Mouse (Mus musculus): Measurements from ENCODE around the gene Adam10.

Gene Adam10

DNA sequence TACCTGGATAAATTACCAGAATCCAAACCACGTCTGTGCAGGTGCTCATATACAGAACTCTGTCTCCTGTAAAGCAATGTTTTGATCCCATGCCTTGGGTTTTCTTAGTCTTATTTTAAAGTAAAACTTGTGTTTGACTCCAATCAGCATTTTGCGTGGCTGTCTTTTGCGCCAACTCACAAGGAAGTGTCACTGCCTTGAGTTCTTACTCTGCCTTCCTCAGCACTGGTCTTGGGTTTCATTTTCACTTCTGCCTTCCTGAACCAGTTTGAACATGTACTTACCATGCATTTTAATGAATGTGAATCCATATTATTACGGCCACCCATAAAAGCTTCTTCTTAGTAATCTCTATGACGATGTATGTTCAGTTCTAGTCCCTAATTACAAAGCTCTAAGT lies 82.2 kb downstream of the Adam10 start:
- DNase-seq (ENCODE audit: low read depth in 1 of 2, low spot score in 2 of 2): peak; percentile 6 to 10

DNA sequence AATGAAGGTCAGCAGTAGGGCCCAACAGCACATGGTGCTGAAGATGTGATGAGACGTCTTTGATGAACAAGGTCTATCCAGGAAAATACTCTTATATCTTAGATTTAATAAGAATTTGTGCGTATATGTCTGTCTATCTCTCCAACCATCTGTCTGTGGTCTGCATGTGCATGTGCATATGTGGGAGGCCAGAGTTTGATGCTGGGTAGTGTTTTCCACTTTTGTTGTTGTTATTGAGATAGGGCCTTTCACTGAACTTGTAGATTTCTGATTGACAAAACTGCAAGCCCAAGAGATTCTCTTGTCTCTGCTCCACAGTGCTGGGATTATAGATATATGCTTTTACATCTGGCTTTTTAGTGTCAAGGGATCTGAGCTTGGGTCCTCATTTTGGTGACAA lies 96.7 kb downstream of the Adam10 start:
- DNase-seq (ENCODE audit: low read depth in 1 of 2, low spot score in 2 of 2): no peak

DNA sequence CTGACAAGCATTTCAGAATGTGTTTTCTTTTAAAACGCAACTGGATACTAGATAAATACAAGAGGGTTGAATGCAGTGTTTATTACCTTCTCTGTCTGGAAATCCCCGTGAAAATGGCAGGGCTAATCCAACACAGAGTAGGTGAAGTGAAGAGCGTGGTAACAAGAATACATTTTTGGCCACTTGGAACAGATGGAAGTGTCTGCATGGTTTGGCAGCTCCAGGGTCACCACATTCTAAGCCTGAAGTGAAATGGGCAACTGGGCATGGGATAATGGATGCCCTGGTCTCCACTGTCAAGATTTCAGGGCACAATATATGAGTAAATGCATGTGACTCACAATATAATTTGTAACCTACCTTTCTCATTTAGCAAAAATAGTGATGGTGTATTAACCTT lies 103.4 kb downstream of the Adam10 start:
- no peak for DNase-seq (ENCODE audit: low read depth in 1 of 2, low spot score in 2 of 2)

DNA sequence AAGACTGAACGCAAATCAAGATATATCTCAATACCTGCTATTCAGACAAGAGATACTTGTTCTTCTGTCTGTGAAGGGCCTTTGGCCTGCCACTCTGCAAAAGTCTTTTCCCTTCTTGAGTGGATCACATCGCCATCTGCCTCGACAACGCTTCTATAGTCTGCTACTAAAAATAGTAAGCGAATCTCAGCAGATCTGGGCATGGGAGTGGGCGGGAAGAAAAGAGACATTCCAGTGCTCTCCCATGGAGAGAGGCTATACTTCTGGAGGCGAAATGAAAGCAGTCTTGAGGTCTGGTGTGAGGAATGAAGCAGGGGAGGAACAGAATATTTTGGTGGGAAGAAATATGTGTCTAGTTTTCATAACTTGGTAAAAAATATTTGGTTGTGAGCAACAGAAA lies 109.9 kb downstream of the Adam10 start:
- DNase-seq (ENCODE audit: low read depth in 1 of 2, low spot score in 2 of 2): no peak

DNA sequence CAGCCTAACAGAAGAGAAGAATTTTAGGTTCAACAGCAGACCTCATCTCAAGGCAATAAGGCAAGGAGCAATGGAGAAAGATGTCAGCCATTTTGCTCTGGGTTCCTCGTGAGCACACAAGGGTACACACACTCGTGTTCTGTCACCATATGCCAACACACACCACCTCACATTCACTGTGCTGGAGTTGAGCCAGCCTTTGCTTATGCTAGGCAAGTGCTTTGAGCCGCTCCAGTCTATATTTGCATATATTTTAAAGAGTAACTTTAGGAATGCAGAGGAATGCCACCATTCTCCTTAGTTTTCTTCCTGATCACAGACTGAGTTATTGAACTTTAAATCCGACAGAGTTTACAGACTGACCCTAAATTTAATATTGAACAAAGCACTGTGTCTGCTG lies 111.8 kb downstream of the Adam10 start:
- no peak for DNase-seq (ENCODE audit: low read depth in 1 of 2, low spot score in 2 of 2)

DNA sequence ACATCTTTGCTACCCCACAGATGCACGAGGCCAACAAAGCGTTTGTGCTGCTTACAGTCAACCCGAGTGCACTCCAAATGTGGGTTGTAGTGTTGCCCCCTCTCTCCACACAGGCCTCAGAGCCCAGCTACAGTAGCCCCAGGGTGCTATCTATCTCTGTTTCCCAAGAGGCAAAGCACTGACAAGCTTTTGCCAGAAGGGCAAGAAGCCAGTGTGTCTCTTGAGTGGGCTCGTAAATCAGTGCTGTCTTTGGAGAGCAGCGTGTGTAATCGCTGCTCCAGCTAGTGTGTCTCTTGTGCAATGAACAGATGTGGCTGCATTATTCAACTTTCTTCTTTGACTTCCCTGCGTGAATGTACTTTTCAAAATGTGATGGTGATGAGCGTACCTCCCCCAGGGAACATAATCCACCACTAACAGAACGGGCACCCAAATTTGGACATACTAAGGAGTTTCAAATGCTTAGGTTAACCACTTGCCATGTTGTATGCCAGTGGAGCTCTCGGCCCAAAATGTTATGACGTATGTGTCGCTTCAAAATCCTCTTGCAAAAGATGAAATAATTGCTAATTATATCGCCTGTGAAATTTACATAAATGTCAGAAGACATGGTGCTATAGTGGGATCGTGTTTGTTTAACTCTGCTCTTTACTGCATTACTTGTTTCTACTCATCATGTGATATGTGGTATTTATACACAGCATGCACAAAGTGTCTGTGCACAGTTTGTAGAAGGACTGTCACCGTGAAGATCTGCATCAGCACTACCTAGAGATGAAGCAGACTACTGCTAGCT lies 116.0 kb downstream of the Adam10 start:
- no peak for DNase-seq (ENCODE audit: low read depth in 1 of 2, low spot score in 2 of 2)

DNA sequence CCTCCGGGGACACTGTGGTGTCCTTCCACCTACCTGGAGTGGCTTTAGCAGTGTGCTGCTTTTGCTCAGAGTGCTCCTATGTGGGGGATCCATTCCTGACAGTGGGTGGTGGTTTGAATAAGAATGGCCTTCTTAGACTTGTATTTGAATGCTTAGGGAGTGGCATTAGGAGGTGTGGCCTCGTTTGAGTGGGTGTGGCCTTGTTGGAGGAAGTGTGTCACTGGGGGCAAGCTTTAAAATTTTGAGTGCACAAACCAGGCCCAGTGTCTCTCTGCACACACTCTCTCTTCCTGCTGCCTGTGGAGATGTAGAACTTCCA lies 116.6 kb downstream of the Adam10 start:
- DNase-seq (ENCODE audit: low read depth in 1 of 2, low spot score in 2 of 2): no peak

DNA sequence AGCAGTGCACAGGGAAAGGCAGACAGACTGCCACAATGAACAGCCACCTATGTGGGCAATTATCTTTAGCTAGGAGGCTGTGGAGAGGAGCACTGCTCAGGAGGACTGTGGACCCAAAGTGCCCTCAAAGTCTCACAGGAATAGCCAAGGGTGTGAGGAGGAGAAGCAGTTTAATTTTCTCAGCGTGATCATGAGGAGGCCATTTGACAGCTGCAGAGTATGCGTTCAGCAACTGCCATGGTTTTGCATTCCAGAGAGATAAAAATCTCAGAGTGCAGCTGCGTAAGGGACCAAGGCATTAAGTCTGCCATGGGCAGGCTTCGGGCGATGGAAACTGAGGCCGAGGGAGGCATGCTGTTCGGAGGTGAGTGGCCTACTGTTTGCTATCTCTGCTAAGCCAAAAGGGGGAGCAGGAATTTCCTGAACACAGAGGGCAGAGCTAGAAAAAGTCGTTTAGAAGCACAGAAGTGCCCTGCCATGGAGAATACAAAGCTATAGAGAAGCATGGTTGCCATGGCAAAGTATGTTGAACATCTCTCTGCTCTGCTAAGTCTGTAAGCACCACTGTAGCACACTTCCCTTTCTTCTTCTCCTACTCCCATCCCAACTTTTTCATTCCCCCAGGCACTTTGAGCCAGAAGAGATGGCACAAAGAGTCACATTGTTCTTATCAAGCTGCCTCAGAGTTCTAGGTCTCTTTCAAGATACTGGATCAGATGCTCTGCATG lies 122.0 kb downstream of the Adam10 start:
- no peak for DNase-seq (ENCODE audit: low read depth in 1 of 2, low spot score in 2 of 2)

DNA sequence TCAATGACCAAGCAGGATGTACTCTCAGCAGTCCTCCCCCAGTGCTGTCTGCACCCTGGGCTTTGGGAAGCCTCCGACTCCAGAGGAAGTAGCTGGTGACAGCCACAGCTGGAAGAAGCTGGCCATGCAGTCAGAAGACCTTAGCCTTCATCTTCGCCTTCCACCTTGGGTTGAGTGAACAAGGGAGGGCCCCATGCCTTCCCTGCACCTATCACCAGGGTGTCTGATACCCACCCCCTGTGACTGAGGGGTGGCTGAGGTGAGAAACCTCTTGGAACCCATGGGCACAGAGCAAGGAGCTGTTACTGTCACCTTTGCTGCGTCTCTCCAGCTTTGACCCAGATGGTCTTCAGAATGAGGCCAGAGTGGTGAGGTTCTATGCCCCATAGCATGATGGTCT lies 123.0 kb downstream of the Adam10 start:
- no peak for DNase-seq (ENCODE audit: low read depth in 1 of 2, low spot score in 2 of 2)

DNA sequence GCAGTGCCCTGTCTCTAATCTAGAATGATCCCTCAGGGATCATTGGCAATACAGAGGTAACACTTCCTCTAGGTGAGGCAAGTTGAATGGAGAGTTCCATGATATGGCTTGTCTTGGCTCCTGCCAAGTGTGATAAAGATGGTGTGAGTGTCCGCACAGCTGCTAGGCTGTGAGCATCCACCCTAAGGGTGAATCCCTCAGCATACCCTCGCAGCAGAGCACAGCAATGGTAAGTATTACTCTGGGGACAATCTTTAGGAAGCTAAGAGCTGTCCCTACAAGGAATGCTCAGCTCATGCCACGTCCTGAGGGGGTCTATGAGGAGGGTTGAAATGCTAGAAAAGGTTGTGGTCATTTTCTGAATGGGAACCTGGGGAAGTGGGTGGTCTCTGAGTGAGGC lies 124.0 kb downstream of the Adam10 start:
- no peak for DNase-seq (ENCODE audit: low read depth in 1 of 2, low spot score in 2 of 2)

DNA sequence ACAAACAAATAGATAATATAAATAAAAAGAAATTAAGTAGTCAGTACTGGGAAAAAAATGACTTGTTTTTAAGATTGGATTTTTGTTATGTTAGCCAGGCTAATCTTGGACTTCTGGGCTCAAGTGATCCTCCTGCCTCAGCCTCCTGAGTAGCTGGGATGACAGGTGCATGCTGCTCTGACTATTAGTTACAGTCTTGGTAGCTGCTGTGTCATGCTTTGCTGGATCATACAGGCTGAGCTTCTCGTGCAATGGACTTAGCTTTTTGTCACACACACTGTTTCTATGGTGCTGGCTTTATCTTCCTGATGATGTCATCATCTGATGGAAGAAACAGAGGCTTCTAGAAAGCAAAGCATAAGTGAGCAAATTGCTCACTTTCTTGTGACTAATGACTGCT lies 127.3 kb downstream of the Adam10 start:
- DNase-seq (ENCODE audit: low read depth in 1 of 2, low spot score in 2 of 2): no peak

DNA sequence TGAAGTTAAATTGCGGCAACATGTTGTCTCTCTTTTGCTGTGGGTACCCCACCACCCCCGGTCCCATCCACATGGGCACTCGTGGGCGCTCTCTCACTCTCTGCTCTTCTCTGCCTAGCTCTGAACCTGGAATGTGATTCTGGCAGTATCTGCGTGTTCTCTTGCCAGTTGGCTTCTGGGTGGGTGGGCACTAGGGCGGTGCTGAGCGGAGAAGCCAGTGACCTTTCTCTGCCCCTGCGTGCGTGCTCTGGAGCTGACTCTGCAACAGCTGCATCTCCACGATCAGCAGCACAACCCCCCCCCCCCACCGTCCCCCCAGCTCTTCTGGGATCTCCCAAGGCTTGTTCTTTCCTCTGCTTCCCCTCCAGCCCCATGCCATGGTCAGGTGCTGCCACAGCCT lies 128.9 kb downstream of the Adam10 start:
- DNase-seq (ENCODE audit: low read depth in 1 of 2, low spot score in 2 of 2): no peak

DNA sequence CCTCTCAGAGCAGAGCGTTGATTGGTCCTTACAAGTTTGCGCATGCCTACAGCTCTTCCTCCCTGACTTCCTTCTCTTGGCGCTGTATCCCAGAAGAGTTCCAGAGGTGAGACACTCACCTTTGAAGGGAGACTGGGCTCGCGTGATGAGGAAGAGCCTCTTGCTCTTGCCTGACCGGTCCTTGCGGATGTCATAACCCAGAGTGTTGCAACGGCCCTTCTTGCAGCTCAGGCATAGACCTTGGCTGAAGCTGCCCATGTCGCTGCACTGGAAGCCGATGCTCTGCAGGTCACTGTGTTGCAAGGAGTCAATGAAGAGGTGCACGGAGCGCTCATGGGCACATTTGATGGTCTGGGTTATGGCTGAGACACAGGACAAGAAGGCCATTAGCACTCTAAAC lies 133.8 kb downstream of the Adam10 start:
- no peak for DNase-seq (ENCODE audit: low read depth in 1 of 2, low spot score in 2 of 2)

DNA sequence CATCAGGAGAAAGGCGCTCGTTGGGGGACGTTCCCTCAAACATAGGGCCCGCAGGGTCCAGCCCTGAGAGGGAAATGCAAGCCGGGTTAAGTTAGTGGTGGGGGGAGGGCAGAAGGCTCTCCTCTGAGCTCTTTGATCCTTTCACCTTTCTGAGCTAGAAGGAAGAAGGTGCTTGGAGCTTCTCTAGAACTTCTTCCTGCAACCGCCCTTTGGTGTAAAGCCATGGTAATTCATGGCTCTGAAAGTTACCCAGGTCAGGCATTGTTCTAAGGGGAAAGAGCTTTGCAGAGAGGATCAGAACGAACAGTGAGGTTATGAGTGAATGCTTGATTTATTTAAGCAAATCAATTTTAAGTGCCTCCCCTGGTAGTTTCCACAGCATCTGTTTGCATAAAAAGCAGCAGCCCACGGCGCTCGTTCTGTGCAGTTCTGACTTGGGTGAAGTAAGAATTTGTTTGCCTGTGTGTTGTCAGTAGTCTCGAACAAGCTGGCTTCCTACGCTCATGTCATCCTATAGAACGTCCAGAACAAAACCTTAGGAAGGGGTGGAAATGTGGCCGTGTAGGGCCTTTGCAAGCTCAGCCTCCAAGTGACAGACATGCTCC lies 138.0 kb downstream of the Adam10 start:
- no peak for DNase-seq (ENCODE audit: low read depth in 1 of 2, low spot score in 2 of 2)

DNA sequence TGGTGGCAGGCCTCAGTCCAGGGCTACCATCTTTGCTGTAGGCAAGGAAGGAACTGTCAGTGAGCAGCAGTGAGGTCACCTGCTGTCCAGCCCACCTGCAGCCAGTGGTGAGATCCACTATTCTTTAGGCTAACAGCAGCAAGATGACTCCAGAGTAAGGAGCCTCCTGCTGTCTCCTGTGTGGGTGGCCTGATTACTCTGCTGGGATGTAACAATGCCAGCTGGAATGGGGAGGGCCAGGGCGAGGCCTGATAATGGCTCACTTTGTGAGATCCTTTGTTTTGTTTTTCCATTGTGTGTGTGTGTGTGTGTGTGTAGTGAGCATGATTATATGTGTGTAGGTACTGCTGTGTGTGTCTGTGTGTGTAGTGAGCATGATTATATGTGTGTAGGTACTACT lies 138.6 kb downstream of the Adam10 start:
- DNase-seq (ENCODE audit: low read depth in 1 of 2, low spot score in 2 of 2): no peak

DNA sequence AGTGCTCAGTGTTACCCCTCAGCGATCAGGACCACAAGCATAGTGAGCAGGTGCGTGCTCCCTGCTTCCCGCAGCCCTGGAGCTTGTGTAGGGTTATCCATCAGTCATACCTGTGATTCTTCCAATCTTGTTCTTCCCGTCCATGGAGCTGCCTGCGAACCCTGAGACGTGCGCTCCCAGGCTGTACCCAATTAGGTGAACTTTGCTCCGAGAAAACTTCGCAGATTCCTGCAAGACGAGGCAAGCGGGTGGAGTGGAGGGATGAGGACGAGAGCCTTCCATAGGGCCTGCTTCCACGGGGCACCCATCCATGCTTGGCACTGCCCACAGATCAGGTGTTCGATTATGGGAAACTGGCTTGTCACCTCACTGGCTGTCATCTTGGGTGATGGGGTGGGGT lies 139.9 kb downstream of the Adam10 start:
- no peak for DNase-seq (ENCODE audit: low read depth in 1 of 2, low spot score in 2 of 2)

DNA sequence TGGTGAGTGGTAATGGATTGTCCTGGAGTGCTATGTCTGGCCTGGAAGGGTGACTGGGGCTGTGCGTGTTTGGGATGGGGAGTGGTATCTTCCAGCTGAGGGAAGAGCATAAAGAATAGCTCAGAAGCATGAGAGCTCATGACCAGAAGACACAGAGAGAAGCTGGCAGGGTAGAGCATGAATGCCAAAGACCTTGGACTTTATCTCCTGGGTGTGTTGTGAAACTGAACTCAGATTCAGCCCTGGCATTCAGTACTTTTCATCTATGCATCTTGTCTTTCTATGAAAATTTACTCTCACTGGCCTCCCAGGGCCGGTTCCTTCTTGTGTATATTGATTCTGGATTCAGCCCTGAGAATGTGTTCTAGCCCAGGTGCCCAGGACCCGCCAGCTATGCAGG lies 145.3 kb downstream of the Adam10 start:
- DNase-seq (ENCODE audit: low read depth in 1 of 2, low spot score in 2 of 2): no peak

DNA sequence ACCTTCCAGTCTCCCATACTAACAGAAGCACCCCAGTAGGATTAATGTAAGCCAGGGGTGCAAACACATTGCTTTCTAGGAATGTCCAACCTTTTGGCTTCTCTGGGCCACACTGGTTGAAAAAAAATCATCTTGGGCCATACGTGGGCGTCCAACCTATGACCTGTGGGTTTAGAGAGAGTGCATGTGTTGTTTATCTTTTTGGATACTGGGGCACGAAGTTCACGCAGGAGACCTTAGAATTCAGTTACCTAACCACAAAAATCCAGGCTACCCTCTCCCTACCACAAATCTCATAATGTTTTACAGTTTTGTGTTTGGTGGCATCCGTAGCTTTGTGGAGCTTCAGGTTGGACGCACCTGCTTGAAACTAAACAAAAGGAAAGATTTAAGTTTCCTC lies 149.1 kb downstream of the Adam10 start:
- no peak for DNase-seq (ENCODE audit: low read depth in 1 of 2, low spot score in 2 of 2)

Data from monocyte, adult 2 months (primary cell).